Mouse (Mus musculus) central nervous system, embryonic 18 days (tissue): ENCODE results near the gene Gtf2h5. TPM values are rescaled to one million over a fixed set of nuclear protein-coding genes. Genes with fewer than 3 reads are reported as not detected.

Experiments used
- polyA plus RNA-seq: library from polyadenylated mRNA; depleted of rRNA; stranded (reverse); fragments of >200 nt; gene quantifications from 2 replicates; pipeline ENCODE4 v1.2.3, GENCODE M21; 2012; rRNA removed

The Gtf2h5 gene
- polyA plus RNA-seq: 132 and 134 TPM in 2 replicates

DNA sequence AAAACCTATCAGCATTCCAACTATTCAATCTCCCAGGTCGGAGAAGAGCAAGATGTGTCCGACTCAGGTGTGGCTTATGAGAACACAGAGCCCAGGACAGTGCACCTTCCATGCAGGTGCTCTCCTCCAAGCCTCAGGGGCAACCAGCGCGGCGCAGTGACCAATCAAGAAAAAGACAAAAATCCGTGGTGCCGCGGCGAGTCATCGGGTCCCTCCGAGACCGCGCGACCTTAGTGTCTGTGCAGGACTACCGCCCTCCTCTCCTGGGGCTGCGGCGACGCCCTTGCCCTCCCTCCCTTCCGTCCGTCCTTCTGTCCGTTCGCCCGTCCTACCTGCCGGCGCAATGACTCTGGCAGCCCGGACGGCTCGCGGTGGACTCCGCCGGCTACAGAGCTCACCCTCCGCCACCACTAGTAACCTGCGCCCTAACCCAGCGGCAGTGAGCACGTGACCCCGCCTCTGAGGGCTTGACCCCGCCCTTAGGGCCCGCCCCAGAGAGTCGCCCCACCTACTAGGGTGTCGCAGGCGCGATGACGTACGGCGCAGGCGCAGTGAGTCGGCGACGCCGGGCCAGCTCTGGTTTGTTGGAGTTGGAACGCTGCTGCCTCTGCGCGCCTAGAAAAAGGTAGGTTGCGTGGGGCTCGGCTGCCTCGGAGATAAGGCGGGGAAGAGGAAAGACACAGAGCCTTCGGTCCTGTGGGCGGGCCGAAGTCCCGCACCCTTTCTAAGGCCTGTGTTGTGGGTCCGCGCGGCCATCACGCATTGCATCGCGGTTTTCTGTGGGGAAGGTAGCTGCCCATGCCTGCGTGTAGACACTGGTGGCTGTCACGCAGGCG is at the start of gene Gtf2h5, which contains the start of gene Serac1:
TSS of gene Gtf2h5 (plus strand) at position 500 of the 836 bp plus-strand sequence.
TSS of gene Serac1 (minus strand) at position 455 of the 836 bp plus-strand sequence.

DNA sequence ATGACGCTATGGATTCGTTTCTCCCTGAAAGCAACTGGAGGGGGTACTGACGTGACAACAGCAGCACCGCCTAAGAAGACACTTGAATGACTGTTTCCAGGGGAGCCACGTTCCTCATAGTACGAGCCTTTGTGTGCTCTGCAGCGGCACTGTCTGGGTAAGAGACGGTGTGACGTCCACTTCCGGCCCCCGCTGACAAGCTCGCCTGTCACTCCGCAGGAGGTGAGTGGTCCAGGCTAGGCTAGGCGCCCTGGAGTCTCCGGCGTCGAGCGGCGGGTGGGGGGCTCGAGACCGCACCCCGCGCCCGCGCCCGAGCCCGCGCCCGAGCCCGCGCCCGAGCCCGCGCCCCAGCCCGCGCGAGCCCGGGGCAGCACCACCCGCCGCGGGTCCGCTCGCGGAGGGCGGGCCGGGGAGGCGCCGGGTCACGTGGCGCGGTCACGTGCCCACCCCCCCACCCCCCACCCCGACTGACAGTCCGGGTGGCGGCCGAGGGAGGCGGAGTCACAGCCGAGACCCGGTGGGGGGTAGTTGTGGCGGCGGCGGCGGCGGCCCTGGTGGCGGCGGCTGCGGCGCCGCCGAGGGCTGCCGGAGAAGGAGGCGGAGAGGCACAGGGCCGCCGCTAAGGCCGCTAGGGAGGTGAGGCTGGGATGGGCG is 26.9 kb downstream of the Gtf2h5 start, which contains the start of gene Tulp4:
TSS of gene Tulp4 (plus strand) at position 77 of the 654 bp plus-strand sequence.

Other genes starting within 250 kb of the Gtf2h5 start
- 9.2 and 9.4 TPM in 2 replicates for gene Snx9, start 238.5 kb upstream of the Gtf2h5 start, polyA plus RNA-seq
- gene Synj2, start 138.5 kb upstream of the Gtf2h5 start, polyA plus RNA-seq: 3.0 TPM in 2 replicates
- 28.4 and 30.0 TPM in 2 replicates for gene Serac1, start within 50 bp of the Gtf2h5 start, polyA plus RNA-seq
- 118 and 125 TPM in 2 replicates for gene Tulp4, start 26.7 kb downstream of the Gtf2h5 start, polyA plus RNA-seq
- 62.6 and 70.7 TPM in 2 replicates for gene Tmem181a, start 177.1 kb downstream of the Gtf2h5 start, polyA plus RNA-seq
- 49.1 and 51.9 TPM in 2 replicates for gene Dynlt1a, start 237.7 kb downstream of the Gtf2h5 start, polyA plus RNA-seq